Mouse (Mus musculus) left cerebral cortex, adult 18-20 months (tissue): ENCODE data around the gene Ndufb7. TPM values are rescaled to one million over a fixed set of nuclear protein-coding genes. Genes with fewer than 3 reads are reported as not detected.

Source experiments
- DNase-seq, 2 experiments: peaks; one replicate each; pipeline ENCODE4 v3.0.0; 2021 to 2022; ENCODE audit warnings: low spot score in 2 of 2, mixed read lengths in 1 of 2
- total RNA-seq, 2 experiments: library from RNA; stranded (reverse); gene quantifications; 2 replicates each; pipeline ENCODE4 v1.2.3; 2021

Ndufb7 gene
- total RNA-seq, 2 experiments from 2014 or later: 136 to 155 TPM

DNA sequence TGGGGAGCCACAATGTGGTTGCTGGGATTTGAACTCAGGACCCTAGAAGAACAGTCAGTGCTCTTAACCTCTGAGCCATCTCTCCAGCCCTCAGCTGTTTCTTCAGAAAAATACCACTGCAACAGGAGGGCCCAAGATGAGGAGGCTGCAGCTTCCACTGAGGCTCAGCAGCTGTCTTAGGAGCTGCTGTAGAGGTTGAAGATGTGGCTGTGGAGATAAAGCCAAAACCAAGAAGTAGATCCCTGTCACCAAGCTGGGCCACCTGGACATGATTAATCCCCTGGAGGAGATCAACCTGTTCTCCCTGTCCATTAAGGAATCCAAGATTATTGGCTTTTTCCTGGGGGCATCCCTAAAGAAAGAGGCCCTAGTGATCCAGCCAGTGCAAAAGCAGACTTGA, 33.3 kb downstream of the Ndufb7 start:
- DNase-seq: no peak

DNA sequence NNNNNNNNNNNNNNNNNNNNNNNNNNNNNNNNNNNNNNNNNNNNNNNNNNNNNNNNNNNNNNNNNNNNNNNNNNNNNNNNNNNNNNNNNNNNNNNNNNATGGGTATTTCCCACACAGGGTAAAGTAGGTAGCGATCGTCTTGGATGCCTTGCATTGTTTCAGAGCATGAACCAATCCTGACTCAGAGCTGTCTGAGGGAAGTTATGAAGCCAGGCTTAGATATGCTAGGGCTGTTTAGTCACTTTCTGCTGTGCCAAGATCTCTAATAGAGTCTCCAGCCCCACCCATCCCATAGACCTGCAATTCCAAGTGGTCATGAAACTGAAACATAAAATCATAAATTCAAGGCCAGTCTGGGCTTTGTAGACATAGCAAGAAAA, 36.2 kb downstream of the Ndufb7 start:
- DNase-seq: no peak

DNA sequence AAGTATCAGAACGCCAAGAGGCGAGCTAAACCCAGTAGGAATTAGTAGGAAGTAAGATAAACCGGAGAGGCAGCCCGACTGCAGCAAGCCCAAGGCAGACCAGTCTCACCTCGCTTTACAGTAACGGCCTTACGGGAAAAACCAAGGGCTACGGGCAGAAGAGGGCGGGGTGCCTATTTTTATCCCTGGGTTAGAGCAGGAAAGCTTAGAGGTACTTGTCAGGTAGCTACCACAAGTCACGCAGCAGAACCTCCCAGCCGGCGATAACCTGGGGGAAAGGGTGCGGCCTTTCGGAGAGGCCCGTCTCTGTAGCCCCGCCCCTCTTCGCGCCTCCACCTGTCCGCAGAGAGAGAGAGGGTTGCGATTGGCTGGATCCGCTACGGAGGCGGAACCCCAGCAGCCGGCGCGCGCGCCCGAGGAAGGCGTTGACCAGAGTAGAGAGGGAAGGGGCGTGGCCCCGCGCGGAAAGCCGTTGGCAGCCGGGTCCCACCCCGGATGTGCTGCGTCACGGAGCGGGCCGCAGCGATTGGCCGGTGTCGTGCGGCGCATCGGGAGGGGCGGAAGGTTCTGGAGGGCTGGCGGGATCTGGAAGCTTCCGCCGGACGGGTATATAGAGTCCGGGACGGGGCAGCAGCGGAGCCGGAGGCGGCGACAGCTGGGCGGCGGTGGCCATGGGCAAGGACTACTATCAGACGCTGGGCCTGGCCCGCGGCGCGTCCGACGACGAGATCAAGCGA, 41.4 kb downstream of the Ndufb7 start, which contains the start of the genes Tecr and Dnajb1:
Gene Tecr, minus strand, starts transcription at position 311 of the 737 bp plus-strand sequence.
Gene Dnajb1, plus strand, starts transcription at position 533 of the 737 bp plus-strand sequence.
- DNase-seq: peak; percentile 99 to 100

DNA sequence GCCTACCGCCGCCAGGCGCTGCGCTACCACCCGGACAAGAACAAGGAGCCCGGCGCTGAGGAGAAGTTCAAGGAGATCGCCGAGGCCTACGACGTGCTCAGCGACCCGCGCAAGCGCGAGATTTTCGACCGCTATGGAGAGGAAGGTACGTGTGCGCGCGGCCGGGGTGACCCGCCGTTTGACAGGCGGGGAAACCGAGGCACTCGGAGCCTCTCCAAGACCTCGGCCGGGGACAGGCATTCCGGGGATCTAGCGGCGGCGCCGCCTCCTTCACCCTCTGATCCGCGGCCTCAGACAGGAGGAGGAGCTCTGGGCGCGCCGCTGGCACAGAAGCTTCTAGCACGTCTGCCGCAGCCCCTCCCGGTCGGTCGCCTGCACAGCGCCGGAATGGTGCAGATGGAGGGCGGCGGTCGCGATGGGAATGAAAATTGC, 41.9 kb downstream of the Ndufb7 start:
- peak; percentile 67 to 74 for DNase-seq

DNA sequence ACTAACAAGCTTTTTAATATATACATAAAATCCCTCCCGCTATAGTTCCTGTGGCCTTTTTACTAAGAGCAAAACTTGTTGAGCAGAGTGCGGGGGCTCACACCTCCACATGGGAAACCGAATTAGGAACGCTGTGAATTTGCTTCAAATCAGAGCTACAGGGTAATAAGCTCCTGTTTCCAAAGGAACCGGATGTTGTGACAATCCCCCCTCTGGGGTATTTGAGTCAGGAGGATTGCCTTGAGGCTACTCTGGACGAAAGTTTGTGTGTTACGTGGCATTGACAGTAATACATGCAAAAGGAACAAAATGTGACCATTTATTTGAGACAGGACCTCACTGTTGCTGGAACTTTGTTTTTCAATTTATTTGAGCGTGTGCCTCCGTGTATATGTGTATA, 42.6 kb downstream of the Ndufb7 start:
- DNase-seq: no peak

DNA sequence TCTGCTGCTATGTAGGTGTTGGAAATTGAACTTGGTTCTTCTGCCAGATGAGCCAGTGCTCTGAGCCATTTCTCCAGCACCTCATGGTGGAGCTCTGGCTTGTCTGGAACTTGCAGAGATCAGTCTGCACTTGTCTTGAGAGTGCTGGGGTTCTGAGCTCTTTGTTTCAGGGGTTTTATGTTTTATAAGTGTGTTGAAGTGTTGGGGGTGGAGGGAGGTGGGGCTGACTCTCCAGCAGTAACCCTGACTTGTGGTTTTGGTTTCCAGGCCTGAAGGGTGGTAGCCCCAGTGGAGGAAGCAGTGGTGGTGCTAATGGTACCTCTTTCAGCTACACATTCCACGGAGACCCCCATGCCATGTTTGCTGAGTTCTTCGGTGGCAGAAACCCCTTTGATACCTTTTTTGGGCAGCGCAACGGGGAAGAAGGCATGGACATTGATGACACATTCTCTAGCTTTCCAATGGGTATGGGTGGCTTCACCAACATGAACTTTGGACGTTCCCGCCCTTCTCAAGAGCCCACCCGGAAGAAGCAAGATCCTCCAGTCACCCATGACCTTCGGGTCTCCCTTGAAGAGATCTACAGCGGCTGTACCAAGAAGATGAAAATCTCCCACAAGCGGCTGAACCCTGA, 43.2 kb downstream of the Ndufb7 start:
- no peak for DNase-seq

DNA sequence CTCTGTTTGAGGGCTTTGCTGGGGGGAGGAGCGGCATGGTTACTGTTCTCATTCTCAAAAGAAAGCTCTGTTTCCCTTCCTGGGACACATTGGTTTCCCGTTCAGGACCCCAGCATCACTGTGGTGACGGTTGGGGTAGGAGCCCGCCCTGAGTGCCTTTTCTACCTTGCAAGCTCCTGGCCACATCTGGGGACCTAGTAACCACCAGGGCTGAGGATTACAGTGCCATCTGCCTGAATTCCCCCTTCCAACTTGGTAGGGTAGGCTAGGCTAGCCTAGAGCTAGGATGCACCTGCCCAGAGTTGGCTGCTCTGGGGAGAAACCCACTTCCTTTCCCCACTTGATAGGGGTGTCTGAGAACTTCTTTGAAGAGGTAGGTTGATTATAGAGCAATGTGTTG, 45.5 kb downstream of the Ndufb7 start:
- DNase-seq: no peak

DNA sequence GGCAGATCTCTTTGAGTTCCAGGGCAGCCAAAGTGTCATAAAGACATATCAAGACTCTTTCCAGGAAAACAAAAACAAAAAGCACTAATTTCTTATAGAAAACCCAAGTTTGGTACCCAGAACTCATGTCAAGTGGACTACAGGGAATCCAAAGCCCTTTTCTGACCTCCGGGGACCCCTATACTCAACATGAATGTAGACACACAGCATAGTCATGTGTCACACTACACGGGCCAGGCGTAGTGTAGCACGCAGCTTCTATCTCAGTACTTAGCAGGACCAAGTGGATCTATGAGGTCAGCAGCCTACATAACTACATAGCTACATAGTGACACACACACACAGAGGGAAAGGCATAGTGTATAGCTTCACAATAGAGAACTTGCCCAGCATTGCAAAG, 47.2 kb downstream of the Ndufb7 start:
- no peak for DNase-seq

DNA sequence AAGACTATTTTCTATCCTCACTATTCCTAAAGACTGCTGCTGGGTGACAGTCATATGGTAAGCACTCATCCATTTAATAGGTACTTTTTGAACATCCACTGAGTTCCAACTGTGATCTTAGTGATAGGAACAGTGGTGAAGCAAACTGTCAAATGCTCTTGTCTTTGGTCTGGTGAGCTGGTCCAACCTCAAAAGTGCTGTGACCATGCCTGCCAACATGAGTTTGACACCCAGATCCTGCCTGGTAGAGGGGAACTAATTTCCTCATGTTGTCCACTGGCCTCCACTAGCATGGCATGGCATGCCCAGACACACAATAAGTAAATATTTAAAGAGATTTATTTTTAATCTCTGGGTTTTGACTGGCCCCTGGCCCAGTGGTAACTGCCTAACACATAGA, 50.2 kb downstream of the Ndufb7 start:
- no peak for DNase-seq

DNA sequence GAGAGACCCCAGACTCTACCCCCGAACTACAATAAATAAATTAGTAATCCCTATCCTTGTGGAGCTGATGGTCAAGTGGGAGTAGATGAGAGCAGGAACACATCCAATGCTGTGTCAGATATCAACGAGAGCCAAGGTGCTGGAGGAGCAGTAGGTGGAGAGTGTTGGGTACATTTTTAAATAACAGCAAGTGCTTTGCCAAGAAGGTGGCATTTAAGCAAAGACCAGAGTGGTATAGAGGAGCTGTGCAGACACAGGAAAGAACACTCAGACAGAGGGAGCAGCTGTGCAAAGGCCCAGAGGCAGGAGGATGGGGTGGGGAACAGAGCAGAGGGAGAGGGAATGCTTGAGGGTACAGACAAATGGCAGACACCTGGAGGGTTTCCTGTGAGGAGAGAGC, 50.6 kb downstream of the Ndufb7 start:
- peak; percentile 51 to 59 for DNase-seq

DNA sequence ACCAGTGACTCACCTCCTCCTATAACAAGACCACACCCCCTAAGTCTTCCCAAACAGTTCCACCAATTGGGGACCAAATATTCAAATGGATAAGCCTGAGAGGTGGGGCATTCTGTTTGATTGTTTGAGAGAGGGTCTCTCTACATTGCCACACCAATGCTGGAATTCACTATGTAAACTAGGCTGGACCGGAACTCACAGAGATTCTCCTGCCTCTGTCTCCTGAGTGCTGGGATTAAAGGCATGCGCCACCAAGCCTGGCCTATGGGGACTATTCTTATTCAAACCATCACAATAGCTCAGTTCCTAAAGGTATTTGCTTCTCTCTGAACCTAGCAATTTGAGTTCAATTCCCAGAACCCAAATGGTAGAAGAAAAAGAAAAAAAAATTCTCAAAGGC, 52.1 kb downstream of the Ndufb7 start:
- DNase-seq: no peak

DNA sequence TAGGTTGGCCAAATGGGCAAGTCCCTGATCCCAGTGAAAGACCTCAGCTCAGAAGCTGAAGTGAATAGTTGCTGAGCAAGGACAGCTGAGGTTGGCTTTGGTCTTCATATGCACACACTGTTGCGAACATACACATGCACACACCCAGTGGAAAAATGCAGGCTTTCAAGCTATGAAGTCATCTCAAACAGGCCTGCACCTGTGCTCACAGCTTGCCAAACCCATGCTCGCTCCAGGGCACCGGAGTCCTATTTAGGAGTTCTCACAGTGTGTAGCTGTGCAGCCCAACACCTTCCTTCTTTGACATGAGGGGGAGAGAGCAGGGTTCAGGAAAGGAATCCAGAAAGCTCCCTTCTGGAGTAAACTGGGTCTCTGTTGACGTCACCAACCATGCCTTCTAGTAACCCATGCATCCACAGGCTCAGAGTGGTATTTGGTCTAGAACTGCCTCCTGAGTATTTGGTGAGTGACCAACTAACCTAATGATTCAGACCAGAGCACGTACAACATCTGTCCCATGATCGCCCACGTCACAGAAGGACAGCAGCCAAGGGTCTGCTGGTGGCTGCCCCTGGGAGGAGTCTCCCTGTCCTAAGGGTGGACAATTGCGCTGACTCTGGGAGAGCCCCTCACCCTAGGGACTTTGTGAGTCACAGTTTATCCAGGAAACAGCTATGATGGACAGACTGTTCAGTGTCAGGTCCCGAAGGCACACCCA, 53.3 kb downstream of the Ndufb7 start:
- DNase-seq: no peak

Other genes starting within 250 kb of the Ndufb7 start
- 10 to 100 TPM; 12.3 to 13.8 TPM for gene Elmod2, start 234.2 kb upstream of the Ndufb7 start, total RNA-seq
- gene Mgat4d, start 218.2 kb upstream of the Ndufb7 start, total RNA-seq: not detected
- gene Clgn, start 176.8 kb upstream of the Ndufb7 start, total RNA-seq: 10 to 100 TPM in 1 of 2 experiments, 1 to 10 TPM in 1; 8.9 to 11.0 TPM
- 100 to 1,000 TPM; 218 to 232 TPM for gene Scoc, start 108.3 kb upstream of the Ndufb7 start, total RNA-seq
- gene Olfr370, start 30.9 kb upstream of the Ndufb7 start, total RNA-seq: not detected
- 100 to 1,000 TPM; 600 to 661 TPM for gene Tecr, start 41.3 kb downstream of the Ndufb7 start, total RNA-seq
- gene Dnajb1, start 41.5 kb downstream of the Ndufb7 start, total RNA-seq: 10 to 100 TPM; 61.3 to 66.7 TPM
- 10 to 100 TPM; 86.0 to 86.7 TPM for gene Gipc1, start 86.0 kb downstream of the Ndufb7 start, total RNA-seq
- 1 to 10 TPM; 1.2 to 1.6 TPM for gene Ptger1, start 100.0 kb downstream of the Ndufb7 start, total RNA-seq
- 10 to 100 TPM; 53.9 to 65.2 TPM for gene Pkn1, start 132.5 kb downstream of the Ndufb7 start, total RNA-seq
- gene Ddx39, start 148.5 kb downstream of the Ndufb7 start, total RNA-seq: 10 to 100 TPM; 14.6 to 19.2 TPM
- gene Adgre5, start 174.7 kb downstream of the Ndufb7 start, total RNA-seq: 10 to 100 TPM; 11.8 TPM